Mouse (Mus musculus) stomach, embryonic 16.5 days (tissue): ENCODE results near the gene Cox10. TPM values are rescaled to one million over a fixed set of nuclear protein-coding genes. Genes with fewer than 3 reads are reported as not detected.
A peak's percentile ranks its signal among the peaks of the same experiment; 100 is the strongest.

Experiments used
- ATAC-seq: fragments of 200-750 bp; cut with Nextera tagmentation; 2 replicates; pipeline ENCODE4 v1.8.0; 2017; ENCODE audit warnings: moderate number of reproducible peaks, moderate TSS enrichment; ENCODE audit not compliant: insufficient read depth, low FRiP score
- H3K27ac ChIP-seq: fragments of 300-500 bp; sonication (generic); 2 replicates; pipeline ENCODE4 v1.5.1; 2014; ENCODE audit warnings: low read length
- H3K27me3 ChIP-seq: fragments of 300-500 bp; sonication (generic); 2 replicates; pipeline ENCODE4 v1.6.1; 2014; ENCODE audit warnings: low read length, control low read depth, mixed read lengths; ENCODE audit not compliant: control insufficient read depth, insufficient read depth
- H3K36me3 ChIP-seq: fragments of 300-500 bp; sonication (generic); 2 replicates; pipeline ENCODE4 v1.6.1; 2014; ENCODE audit warnings: low read length; ENCODE audit not compliant: control insufficient read depth, insufficient read depth
- H3K4me1 ChIP-seq: fragments of 300-500 bp; sonication (generic); 2 replicates; pipeline ENCODE4 v1.6.1; 2014; ENCODE audit warnings: low read length, control low read depth, mixed read lengths; ENCODE audit not compliant: control insufficient read depth, insufficient read depth
- H3K4me2 ChIP-seq: fragments of 300-500 bp; sonication (generic); 2 replicates; pipeline ENCODE4 v1.6.1; 2014; ENCODE audit warnings: low read depth, low read length, mixed read lengths
- H3K4me3 ChIP-seq: fragments of 300-500 bp; sonication (generic); replicated peaks from 2 replicates; pipeline ENCODE4 v1.5.1; 2014; ENCODE audit warnings: mild to moderate bottlenecking, low read length
- H3K9ac ChIP-seq: fragments of 300-500 bp; sonication (generic); 2 replicates; pipeline ENCODE4 v1.6.1; 2014; ENCODE audit warnings: low read length
- H3K9me3 ChIP-seq: fragments of 300-500 bp; sonication (generic); replicated peaks from 2 replicates; pipeline ENCODE4 v1.6.1; 2016; ENCODE audit warnings: low read length, control low read depth; ENCODE audit not compliant: control insufficient read depth
- WGBS: fragments of 180-500 bp; shearing (Covaris S2); extraction: QIAGEN DNeasy Blood & Tissue Kit; methylation state at CpG from one replicate; pipeline ENCODE4 v1.1.7; 2014; 5-methylcytosine and 5-hydroxymethylcytosine counted together
- polyA plus RNA-seq: library from polyadenylated mRNA; unstranded; fragments of >200 nt; fragmentation: Nextera tagmentation; extraction: Ambion mirVana; gene quantifications from 2 replicates; pipeline ENCODE4 v1.2.1, GENCODE M21; 2015

The Cox10 gene
- polyA plus RNA-seq, 1 experiment from 2014 or later = 23.7 TPM

GRCm38 (mm10) chr11:64037471-64038125 is 41.7 kb downstream of the Cox10 start:
- Histone ChIP-seq H3K4me1 (no peaks in the 10 kb centered on the region), H3K9me3 (no peaks in the 10 kb centered on the region), H3K4me2 (no peak overlapping the region), H3K9ac (no peak overlapping the region), H3K27ac (no peak overlapping the region), H3K4me3 (no peak overlapping the region), H3K27me3 (no peaks in the 10 kb centered on the region), H3K36me3 (no peaks in the 10 kb centered on the region)
- 54% methylated on average over 15 of the region's 15 CpGs for WGBS
- ATAC-seq = no peak

- no peak overlapping the region for H3K27ac ChIP-seq
- WGBS = 68% methylated on average over 7 of the region's 7 CpGs
- H3K9me3 ChIP-seq = no peaks in the 10 kb centered on the region
These were observed 43.0 kb downstream of the Cox10 start for GRCm38 (mm10) chr11:64036306-64036705.

GRCm38 (mm10) chr11:64035709-64036108 is 43.6 kb downstream of the Cox10 start:
- Histone ChIP-seq H3K36me3 (no peaks in the 10 kb centered on the region), H3K4me1 (no peaks in the 10 kb centered on the region), H3K27ac (no peak overlapping the region), H3K9me3 (no peaks in the 10 kb centered on the region), H3K27me3 (no peaks in the 10 kb centered on the region), H3K4me2 (no peak overlapping the region), H3K4me3 (no peak overlapping the region), H3K9ac (no peak overlapping the region)
- no peak; the same call in 1 of the 2 replicates for ATAC-seq
- WGBS = 77% methylated on average over 4 of the region's 4 CpGs

More at GRCm38 (mm10) chr11:64036306-64036705, 43.0 kb downstream of the Cox10 start:
- no peaks in the 10 kb centered on the region for H3K4me1 ChIP-seq
- H3K27me3 ChIP-seq = no peaks in the 10 kb centered on the region
- H3K9ac ChIP-seq = no peak overlapping the region
- H3K4me3 ChIP-seq = no peak overlapping the region
- H3K36me3 ChIP-seq = no peaks in the 10 kb centered on the region
- no peak for ATAC-seq
- no peak overlapping the region for H3K4me2 ChIP-seq

GRCm38 (mm10) chr11:64034686-64035085 is 44.6 kb downstream of the Cox10 start:
- no peaks in the 10 kb centered on the region for H3K27me3 ChIP-seq
- H3K4me2 ChIP-seq = no peak overlapping the region
- WGBS = 66% methylated on average over 5 of the region's 5 CpGs
- H3K27ac ChIP-seq = no peak overlapping the region
- no peak for ATAC-seq
- H3K9ac ChIP-seq = no peak overlapping the region
- H3K4me3 ChIP-seq = no peak overlapping the region
- no peaks in the 10 kb centered on the region for H3K36me3 ChIP-seq
- no peaks in the 10 kb centered on the region for H3K4me1 ChIP-seq
- H3K9me3 ChIP-seq = no peaks in the 10 kb centered on the region

GRCm38 (mm10) chr11:64027423-64027822 is 51.8 kb downstream of the Cox10 start:
- WGBS = 55% methylated on average over 8 of the region's 8 CpGs
- Histone ChIP-seq H3K4me2 (no peak overlapping the region), H3K27me3 (no peaks in the 10 kb centered on the region), H3K9ac (no peak overlapping the region), H3K27ac (peak overlapping the region; percentile 46), H3K4me3 (no peak overlapping the region), H3K9me3 (no peaks in the 10 kb centered on the region), H3K4me1 (peaks cover 11% of the 10 kb centered on the region), H3K36me3 (no peaks in the 10 kb centered on the region)
- peak; percentile 73 for ATAC-seq

- Histone ChIP-seq H3K4me2 (no peak overlapping the region), H3K4me1 (peaks cover 11% of the 10 kb centered on the region), H3K4me3 (no peak overlapping the region), H3K27me3 (no peaks in the 10 kb centered on the region), H3K27ac (no peak overlapping the region), H3K9ac (no peak overlapping the region), H3K36me3 (no peaks in the 10 kb centered on the region), H3K9me3 (no peaks in the 10 kb centered on the region)
- no peak; the same call in 1 of the 2 replicates for ATAC-seq
- 54% methylated on average over 4 of the region's 4 CpGs for whole genome bisulfite sequencing
These were observed 53.4 kb downstream of the Cox10 start for GRCm38 (mm10) chr11:64025843-64026242.

- H3K27ac ChIP-seq = no peak overlapping the region
- no peaks in the 10 kb centered on the region for H3K27me3 ChIP-seq
- H3K9ac ChIP-seq = no peak overlapping the region
- no peaks in the 10 kb centered on the region for H3K9me3 ChIP-seq
- ATAC-seq = no peak
- no peak overlapping the region for H3K4me2 ChIP-seq
- no peak overlapping the region for H3K4me3 ChIP-seq
- WGBS = 67% methylated on average over 7 of the region's 7 CpGs
- H3K4me1 ChIP-seq = peaks cover 11% of the 10 kb centered on the region
- H3K36me3 ChIP-seq = no peaks in the 10 kb centered on the region
These were observed 54.7 kb downstream of the Cox10 start for GRCm38 (mm10) chr11:64024575-64024974.

- Histone ChIP-seq H3K27ac (no peak overlapping the region), H3K9ac (no peak overlapping the region), H3K4me1 (peaks cover 11% of the 10 kb centered on the region), H3K9me3 (no peaks in the 10 kb centered on the region), H3K4me3 (no peak overlapping the region), H3K4me2 (peak overlapping the region; percentile 23; the same call in 1 of the 2 replicates), H3K27me3 (no peaks in the 10 kb centered on the region), H3K36me3 (no peaks in the 10 kb centered on the region)
- ATAC-seq = no peak
- 29% methylated on average over 15 of the region's 15 CpGs for WGBS
These were observed 55.8 kb downstream of the Cox10 start for GRCm38 (mm10) chr11:64023380-64023981.

- 24% methylated on average over 9 of the region's 9 CpGs for WGBS
These were observed 56.7 kb downstream of the Cox10 start for GRCm38 (mm10) chr11:64022403-64023047.

More at GRCm38 (mm10) chr11:64022403-64023047, 56.7 kb downstream of the Cox10 start:
- Histone ChIP-seq H3K36me3 (no peaks in the 10 kb centered on the region), H3K4me1 (peaks cover 8% of the 10 kb centered on the region; the same call in 1 of the 2 replicates), H3K27me3 (no peaks in the 10 kb centered on the region), H3K9ac (no peak overlapping the region), H3K4me3 (no peak overlapping the region), H3K27ac (no peak overlapping the region), H3K4me2 (no peak overlapping the region), H3K9me3 (no peaks in the 10 kb centered on the region)
- ATAC-seq = no peak
